ENCODE assay signal across 9 mouse cellular contexts in genomic region chr4:122944408-122944807, GRCm38 (mm10). TPM values are rescaled to one million over a fixed set of nuclear protein-coding genes. Genes with fewer than 3 reads are reported as not detected.
DNase-seq lines count a peak whose midpoint lies in the region; ATAC-seq and TF ChIP-seq lines count a peak whose summit lies in the region.
"Had no signal": no experiment of that assay in that cellular context is flagged by ENCODE, and none has a peak within 500 bp of the region (broad histone marks: within the 10 kb centered on the region; RNA-seq: fewer than 3 reads in every experiment).

No protein-coding gene starts in this region.

- H3K4me1 ChIP-seq in ES-E14 (ENCODE audit: control insufficient read depth in 2 of 2, insufficient read depth in 2 of 2, low read length in 2 of 2, poor library complexity in 1 of 2), result no peaks in the 10 kb centered on the region
- H3K4me1 ChIP-seq in embryonic fibroblast, embryonic 13.5 days (ENCODE audit: control insufficient read depth, insufficient read depth, low read length), result no peaks in the 10 kb centered on the region
- H3K4me1 ChIP-seq in limb, embryonic 13.5 days, result no peaks in the 10 kb centered on the region
- H3K4me1 ChIP-seq: limb, embryonic 15.5 days had no signal

- in situ Hi-C loops in ES-E14 (cut with MboI; ENCODE audit: low sequenced_read_pairs in 2 of 2, unreplicated experiment in 2 of 2), result no loop called here

- TF ChIP-seq POLR2A in embryonic fibroblast, embryonic 13.5 days (IDR thresholded peaks at IDR 0.05; ENCODE audit: low read depth, low read length), result no peak

- ATAC-seq in limb, embryonic 13.5 days (ENCODE audit: low FRiP score, low read depth), result peak; percentile 40; the same call in 1 of the 2 replicates

- H3K4me2 ChIP-seq in limb, embryonic 13.5 days (replicated peaks), result no peak overlapping the region
- H3K4me2 ChIP-seq: limb, embryonic 15.5 days had no signal

- 25% methylated on average over 4 of the region's 4 CpGs for WGBS in limb, embryonic 13.5 days

- no peaks in the 10 kb centered on the region for H3K27me3 ChIP-seq in limb, embryonic 13.5 days
- no peaks in the 10 kb centered on the region for H3K27me3 ChIP-seq in splenic B cell, adult 2 months (ENCODE audit: control insufficient read depth, insufficient read depth, low read length, poor library complexity, severe bottlenecking)
- H3K27me3 ChIP-seq: limb, embryonic 15.5 days had no signal

- peak; percentile 66; the same call in 1 of the 2 replicates for TF ChIP-seq CTCF in embryonic fibroblast, embryonic 13.5 days (IDR thresholded peaks at IDR 0.05; ENCODE audit: borderline replicate concordance, insufficient read depth, low read length)

- no peak overlapping the region for H3K9ac ChIP-seq in ES-E14 (ENCODE audit: insufficient read depth, low read depth, low read length, poor library complexity, severe bottlenecking)
- no peak overlapping the region for H3K9ac ChIP-seq in limb, embryonic 13.5 days
- H3K9ac ChIP-seq: limb, embryonic 15.5 days had no signal

- H3K36me3 ChIP-seq in ES-E14 (ENCODE audit: control insufficient read depth, insufficient read depth, low read length, poor library complexity, severe bottlenecking), result no peaks in the 10 kb centered on the region
- peaks cover 40% of the 10 kb centered on the region for H3K36me3 ChIP-seq in limb, embryonic 13.5 days
- no peaks in the 10 kb centered on the region for H3K36me3 ChIP-seq in splenic B cell, adult 2 months (ENCODE audit: control insufficient read depth, insufficient read depth, low read length, poor library complexity, severe bottlenecking)

- no peaks in the 10 kb centered on the region for H3K9me3 ChIP-seq in ES-E14 (ENCODE audit: control insufficient read depth, insufficient read depth, low read depth, low read length)
- H3K9me3 ChIP-seq in limb, embryonic 13.5 days, result no peaks in the 10 kb centered on the region
- H3K9me3 ChIP-seq: limb, embryonic 15.5 days had no signal

- H3K4me3 ChIP-seq in ES-E14 (ENCODE audit: insufficient read depth in 1 of 2, low read depth in 1 of 2, low read length in 2 of 2, poor library complexity in 1 of 2, severe bottlenecking in 1 of 2), result no peak overlapping the region
- no peak overlapping the region for H3K4me3 ChIP-seq in embryonic fibroblast, embryonic 13.5 days (ENCODE audit: insufficient read depth, low read length)
- no peak overlapping the region for H3K4me3 ChIP-seq in limb, embryonic 13.5 days
- H3K4me3 ChIP-seq: limb, embryonic 15.5 days had no signal

- peak; percentile 29 for DNase-seq in kidney, adult 18-20 months
- no peak for DNase-seq in kidney, adult 8-10 months
- peak; percentile 48 for DNase-seq in ES-E14 (ENCODE audit: low read depth, low spot score)
- peak; percentile 72 for DNase-seq in splenic B cell, adult 2 months (ENCODE audit: low read depth, low spot score)
- DNase-seq in gastrocnemius, postnatal 14 days, result no peak
- no peak for DNase-seq in ovary, adult 18-20 months (ENCODE audit: low spot score)

- intact Hi-C loops in gastrocnemius, postnatal 14 days (cut with DNase I; ENCODE audit: low total_unique reads), result loop anchor here (2.0 kb wide), 1 partner anchor 40 kb away; no protein-coding TSS in a partner anchor

- no peak overlapping the region for H3K27ac ChIP-seq in ES-E14 (ENCODE audit: insufficient read depth, low read depth, low read length, poor library complexity, severe bottlenecking)
- H3K27ac ChIP-seq in embryonic fibroblast, embryonic 13.5 days (ENCODE audit: insufficient read depth, low read length), result no peak overlapping the region
- H3K27ac ChIP-seq in limb, embryonic 13.5 days, result no peak overlapping the region
- H3K27ac ChIP-seq: limb, embryonic 15.5 days had no signal

TF ChIP-seq in ES-E14, 5 proteins besides CTCF, POLR2A, EP300 and RAD21:
- TF ChIP-seq ZC3H11A (IDR thresholded peaks at IDR 0.05; ENCODE audit: borderline replicate concordance, low read depth, low read length) (peak; percentile 64; the same call in 1 of the 2 replicates), ZNF384 (IDR thresholded peaks at IDR 0.05; ENCODE audit: low read depth, low read length) (peak; percentile 79), MAFK (IDR thresholded peaks at IDR 0.05; ENCODE audit: insufficient read depth, low read depth, low read length) (no peak), CHD2 (IDR thresholded peaks at IDR 0.05; ENCODE audit: low read depth, low read length) (no peak), HCFC1 (IDR thresholded peaks at IDR 0.05; ENCODE audit: borderline replicate concordance, insufficient read depth, low read length) (no peak)

RNA-seq across cellular contexts. Expression of gene Mfsd2a, which starts 16.6 kb away (rescaled TPM):
- 3.7 and 4.3 TPM in 2 replicates for total RNA-seq in ES-E14 (2012; rRNA removed)
- 2.8 and 4.3 TPM in 2 replicates for polyA plus RNA-seq in embryonic fibroblast, embryonic 13.5 days (2011; ENCODE audit: insufficient read length, low read depth, missing spikeins)
- 8.0 and 9.1 TPM in 2 replicates for polyA plus RNA-seq in limb, embryonic 13.5 days (2015; fragmentation: Nextera tagmentation; extraction: Ambion mirVana)
- under 1 TPM; 0.24 to 0.68 TPM for total RNA-seq in gastrocnemius, postnatal 14 days (2021)

RNA-seq across cellular contexts. Expression of gene Mycl, which starts 51.0 kb away (rescaled TPM):
- 6.8 and 7.3 TPM in 2 replicates for total RNA-seq in ES-E14 (2012; rRNA removed)
- polyA plus RNA-seq in embryonic fibroblast, embryonic 13.5 days (2011; ENCODE audit: insufficient read length, low read depth, missing spikeins), result 4.1 and 7.1 TPM in 2 replicates
- polyA plus RNA-seq in limb, embryonic 13.5 days (2015; fragmentation: Nextera tagmentation; extraction: Ambion mirVana), result 28.2 and 29.2 TPM in 2 replicates
- total RNA-seq in gastrocnemius, postnatal 14 days (2021), result 1 to 10 TPM; 2.2 to 2.3 TPM

RNA-seq across cellular contexts. Expression of gene Cap1, which starts 58.6 kb away (rescaled TPM):
- total RNA-seq in ES-E14 (2012; rRNA removed), result 89.4 and 130 TPM in 2 replicates
- polyA plus RNA-seq in embryonic fibroblast, embryonic 13.5 days (2011; ENCODE audit: insufficient read length, low read depth, missing spikeins), result 317 and 412 TPM in 2 replicates
- 70.4 and 71.3 TPM in 2 replicates for polyA plus RNA-seq in limb, embryonic 13.5 days (2015; fragmentation: Nextera tagmentation; extraction: Ambion mirVana)
- 10 to 100 TPM; 33.4 to 39.2 TPM for total RNA-seq in gastrocnemius, postnatal 14 days (2021)

Comparison
In these comparisons a context has a peak if more than half of its experiments do, and no peak if none do; other contexts are left out.
1. DNase-seq: peak in kidney, adult 18-20 months (single experiment), ES-E14 (single experiment) and splenic B cell, adult 2 months (single experiment); none in kidney, adult 8-10 months (0 of 2), gastrocnemius, postnatal 14 days (single experiment) and ovary, adult 18-20 months (single experiment).